Mouse (Mus musculus): ENCODE data around the gene Fos.
A peak's percentile ranks its signal among the peaks of the same experiment; 100 is the strongest.

Gene Fos

DNA sequence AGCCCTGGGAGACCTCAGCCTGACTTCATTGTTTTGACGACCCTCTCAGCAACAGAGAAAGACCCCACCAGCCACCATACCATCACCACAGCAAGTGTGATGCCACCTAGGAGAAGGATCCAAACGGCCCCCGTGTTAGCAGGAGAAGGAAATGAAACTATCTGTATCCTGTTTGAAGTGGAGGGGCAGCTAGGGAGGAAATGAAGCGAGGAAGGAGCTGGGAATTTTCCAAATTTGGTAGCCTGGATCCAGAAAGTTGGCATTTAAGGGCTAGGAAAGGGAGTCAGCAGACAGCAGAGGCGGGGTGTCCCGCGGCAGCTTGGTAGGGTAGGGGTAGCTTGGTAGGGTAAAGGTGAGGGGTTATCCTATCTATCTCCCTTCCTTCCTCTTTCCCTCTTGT lies 10.9 kb upstream of the Fos start:
- no peak for DNase-seq

DNA sequence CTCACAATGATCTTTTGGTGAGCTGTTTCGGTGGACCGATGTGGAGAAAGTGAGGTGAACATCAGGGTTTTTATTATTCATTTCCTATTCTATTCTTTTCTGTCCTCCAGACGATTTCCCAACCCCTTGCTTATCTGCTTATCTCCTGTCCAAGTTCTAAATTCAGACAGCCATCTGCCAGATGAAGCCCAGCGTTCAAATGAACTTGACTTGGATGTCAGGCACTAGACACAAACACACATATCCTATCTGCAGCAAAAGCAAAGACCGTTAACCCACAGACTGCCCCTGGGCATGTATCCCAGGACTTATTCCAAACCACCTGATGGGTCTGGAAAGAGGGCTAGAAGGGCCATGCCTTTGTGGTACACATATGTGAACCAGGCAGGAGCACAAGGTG lies 9.3 kb upstream of the Fos start:
- DNase-seq: no peak

DNA sequence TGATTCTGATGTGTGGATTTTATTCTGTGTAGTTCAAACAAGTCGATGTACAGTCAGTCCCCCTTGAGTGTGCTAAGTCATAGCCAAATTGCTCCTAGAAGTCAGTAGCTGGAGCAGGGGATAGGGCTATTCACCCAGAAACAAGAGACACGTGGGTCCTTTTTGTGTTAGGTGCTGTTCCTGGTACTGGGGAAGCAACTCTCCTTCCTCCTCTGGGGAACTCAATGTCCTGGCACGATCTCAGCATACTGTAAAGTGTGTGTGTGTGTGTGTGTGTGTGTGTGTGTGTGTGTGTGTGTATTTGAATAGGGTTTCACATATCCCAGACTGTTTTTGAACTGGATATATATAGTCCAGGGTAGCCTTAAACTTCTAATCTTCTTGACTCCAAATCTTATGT lies 8.8 kb upstream of the Fos start:
- DNase-seq: no peak

DNA sequence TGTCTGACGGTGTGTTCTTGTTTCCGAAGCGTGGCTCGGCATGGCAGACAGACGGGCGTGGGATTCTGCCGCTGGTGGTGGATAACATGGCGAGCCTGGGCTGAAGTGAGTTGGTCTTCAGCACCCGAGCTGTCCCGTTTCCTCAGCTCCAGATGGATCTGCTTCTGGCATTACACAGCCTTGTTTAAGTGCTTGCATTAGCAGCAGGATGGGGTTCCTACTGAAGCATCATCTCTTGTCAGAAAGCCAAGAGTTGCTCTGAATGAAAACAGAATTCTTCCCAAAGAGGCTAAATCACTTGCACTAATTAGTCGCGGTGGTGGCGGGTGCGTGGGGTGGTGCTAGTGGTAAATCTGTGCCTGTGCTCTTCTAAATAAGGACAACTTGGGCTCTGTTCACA lies 5.8 kb upstream of the Fos start:
- no peak for DNase-seq

DNA sequence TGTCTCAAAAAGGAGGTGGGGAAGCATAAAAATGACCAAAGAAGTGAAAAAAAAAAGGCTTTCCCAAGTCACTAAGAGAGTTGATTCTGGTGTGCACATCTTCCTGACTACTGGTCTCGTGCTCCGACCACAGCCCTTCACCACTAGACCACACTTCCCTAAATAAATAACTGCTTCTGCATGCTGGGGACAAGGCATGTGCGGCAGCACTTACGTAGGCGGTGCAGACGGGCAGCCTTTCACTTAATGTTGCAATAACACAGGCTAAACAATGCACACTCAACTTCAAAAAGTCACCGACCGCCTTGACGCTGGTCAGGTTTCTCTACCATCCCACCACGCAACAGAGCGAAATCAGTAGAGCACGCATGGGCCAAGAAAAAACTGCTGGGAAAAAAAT lies 5.0 kb upstream of the Fos start:
- no peak for DNase-seq

DNA sequence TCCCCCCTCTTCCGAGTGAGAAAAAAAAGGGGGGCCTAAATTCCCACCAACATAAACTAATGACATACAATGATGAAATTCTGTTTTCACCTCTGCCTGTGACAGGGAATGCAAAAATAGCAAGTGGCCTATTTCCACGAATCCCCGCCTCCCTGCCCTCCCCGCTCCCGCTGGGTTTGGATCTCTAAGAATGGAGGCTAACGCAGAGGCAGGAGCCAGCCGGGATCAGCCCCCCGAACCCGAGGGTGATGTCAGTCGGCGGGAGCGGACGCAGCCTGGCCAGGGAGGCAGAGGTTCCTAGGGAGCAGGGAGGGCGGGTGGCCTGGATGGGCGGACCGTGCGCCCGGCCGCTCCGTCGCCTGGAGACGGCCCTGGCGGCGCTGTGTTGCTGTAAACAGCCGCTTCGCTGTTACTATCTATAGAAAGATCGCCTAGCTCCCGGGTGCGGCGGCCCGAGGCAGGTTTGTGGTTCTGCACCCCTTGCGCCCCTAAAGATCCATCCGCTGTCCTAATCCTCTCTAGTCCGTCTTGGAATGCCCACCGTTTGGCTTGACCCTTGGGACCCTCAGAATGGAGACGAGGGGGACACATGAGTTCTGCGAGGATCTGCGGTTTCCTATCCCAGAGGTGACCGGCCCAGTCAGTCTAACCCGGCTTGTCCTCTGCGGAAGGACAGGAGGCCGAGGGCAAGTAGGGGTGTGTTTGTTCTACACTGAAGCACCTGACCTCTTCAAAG lies 1.6 kb upstream of the Fos start:
- peak; percentile 74 for DNase-seq

DNA sequence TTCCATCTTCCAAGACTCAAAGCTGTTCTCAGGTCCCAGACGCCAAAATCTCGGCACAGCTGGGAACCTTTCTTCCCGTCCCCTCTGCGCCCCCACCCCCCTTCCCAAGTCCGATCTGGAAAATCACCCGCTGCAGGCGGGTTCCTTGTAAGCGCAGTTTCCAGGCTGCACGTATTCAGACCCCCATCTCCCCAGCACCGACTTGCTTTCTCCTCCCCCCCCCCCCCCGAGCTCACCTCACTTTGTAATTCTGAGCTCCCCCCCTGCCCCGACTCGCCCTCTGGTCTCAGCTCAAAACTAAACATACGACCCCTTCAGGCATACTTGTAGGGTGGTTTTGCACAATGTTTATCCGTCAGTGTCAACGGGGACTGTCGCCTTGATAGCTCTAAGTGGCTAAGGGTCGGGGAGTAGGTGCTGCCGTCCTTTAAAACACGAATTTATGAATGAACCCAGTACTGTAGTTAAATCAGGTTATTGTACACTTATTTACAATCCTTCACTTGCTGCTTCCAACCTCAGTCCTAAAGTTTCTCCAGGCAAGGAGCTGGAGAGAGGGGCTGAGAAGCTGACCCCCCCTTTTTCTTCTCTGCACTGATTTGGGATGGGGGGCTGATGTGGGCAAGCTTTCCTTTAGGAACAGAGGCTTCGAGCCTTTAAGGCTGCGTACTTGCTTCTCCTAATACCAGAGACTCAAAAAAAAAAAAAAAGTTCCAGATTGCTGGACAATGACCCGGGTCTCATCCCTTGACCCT lies 857 bp upstream of the Fos start:
- peak; percentile 50 for DNase-seq

DNA sequence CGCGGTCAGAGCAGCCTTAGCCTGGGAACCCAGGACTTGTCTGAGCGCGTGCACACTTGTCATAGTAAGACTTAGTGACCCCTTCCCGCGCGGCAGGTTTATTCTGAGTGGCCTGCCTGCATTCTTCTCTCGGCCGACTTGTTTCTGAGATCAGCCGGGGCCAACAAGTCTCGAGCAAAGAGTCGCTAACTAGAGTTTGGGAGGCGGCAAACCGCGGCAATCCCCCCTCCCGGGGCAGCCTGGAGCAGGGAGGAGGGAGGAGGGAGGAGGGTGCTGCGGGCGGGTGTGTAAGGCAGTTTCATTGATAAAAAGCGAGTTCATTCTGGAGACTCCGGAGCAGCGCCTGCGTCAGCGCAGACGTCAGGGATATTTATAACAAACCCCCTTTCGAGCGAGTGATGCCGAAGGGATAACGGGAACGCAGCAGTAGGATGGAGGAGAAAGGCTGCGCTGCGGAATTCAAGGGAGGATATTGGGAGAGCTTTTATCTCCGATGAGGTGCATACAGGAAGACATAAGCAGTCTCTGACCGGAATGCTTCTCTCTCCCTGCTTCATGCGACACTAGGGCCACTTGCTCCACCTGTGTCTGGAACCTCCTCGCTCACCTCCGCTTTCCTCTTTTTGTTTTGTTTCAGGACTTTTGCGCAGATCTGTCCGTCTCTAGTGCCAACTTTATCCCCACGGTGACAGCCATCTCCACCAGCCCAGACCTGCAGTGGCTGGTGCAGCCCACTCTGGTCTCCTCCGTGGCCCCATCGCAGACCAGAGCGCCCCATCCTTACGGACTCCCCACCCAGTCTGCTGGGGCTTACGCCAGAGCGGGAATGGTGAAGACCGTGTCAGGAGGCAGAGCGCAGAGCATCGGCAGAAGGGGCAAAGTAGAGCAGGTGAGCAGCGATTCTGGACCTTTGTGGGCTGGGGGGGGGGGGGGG lies 875 bp downstream of the Fos start:
- peak; percentile 76 for DNase-seq

DNA sequence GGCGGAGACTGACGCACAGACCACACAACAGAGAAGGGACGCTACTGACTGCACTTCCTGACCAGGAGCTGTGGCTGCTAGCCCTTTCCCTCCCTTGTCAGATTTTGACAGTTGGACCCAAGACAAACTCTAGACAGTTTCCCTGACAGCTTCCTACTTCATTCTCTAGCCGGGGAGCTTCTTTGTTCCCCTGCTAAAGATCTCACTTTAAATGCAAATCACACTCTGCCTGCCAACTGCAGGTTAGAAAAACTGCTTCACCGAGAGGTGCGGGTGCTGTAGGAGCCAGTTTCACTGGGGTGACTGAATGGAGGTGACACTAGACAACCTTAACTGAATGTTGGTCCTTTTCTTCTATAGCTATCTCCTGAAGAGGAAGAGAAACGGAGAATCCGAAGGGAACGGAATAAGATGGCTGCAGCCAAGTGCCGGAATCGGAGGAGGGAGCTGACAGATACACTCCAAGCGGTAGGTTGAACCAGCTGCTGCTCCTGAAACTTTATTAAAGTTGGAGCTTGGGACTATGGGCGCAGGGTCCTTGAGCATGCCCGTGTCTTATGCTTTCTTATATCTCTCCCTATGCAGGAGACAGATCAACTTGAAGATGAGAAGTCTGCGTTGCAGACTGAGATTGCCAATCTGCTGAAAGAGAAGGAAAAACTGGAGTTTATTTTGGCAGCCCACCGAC lies 1.7 kb downstream of the Fos start:
- DNase-seq: no peak

DNA sequence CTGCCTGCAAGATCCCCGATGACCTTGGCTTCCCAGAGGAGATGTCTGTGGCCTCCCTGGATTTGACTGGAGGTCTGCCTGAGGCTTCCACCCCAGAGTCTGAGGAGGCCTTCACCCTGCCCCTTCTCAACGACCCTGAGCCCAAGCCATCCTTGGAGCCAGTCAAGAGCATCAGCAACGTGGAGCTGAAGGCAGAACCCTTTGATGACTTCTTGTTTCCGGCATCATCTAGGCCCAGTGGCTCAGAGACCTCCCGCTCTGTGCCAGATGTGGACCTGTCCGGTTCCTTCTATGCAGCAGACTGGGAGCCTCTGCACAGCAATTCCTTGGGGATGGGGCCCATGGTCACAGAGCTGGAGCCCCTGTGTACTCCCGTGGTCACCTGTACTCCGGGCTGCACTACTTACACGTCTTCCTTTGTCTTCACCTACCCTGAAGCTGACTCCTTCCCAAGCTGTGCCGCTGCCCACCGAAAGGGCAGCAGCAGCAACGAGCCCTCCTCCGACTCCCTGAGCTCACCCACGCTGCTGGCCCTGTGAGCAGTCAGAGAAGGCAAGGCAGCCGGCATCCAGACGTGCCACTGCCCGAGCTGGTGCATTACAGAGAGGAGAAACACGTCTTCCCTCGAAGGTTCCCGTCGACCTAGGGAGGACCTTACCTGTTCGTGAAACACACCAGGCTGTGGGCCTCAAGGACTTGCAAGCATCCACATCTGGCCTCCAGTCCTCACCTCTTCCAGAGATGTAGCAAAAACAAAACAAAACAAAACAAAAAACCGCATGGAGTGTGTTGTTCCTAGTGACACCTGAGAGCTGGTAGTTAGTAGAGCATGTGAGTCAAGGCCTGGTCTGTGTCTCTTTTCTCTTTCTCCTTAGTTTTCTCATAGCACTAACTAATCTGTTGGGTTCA lies 2.5 kb downstream of the Fos start:
- DNase-seq: no peak

DNA sequence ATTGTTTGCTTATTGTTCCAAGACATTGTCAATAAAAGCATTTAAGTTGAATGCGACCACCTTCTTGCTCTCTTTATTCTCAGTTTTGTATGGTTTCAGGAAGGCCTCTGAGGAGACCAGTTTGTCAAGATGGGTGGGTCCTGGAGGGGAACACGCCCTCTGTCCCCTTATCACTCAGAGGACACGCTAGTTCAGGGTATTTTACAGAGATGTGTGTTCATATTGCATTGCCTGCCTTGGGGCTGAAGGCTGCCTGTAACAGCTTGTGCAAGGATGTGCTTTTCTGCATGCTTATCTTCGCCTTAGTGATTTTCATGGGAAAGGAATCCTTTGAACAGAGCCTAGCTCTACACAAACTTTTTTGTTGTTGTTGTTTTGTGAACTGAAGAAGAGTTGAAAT lies 3.5 kb downstream of the Fos start:
- DNase-seq: no peak

DNA sequence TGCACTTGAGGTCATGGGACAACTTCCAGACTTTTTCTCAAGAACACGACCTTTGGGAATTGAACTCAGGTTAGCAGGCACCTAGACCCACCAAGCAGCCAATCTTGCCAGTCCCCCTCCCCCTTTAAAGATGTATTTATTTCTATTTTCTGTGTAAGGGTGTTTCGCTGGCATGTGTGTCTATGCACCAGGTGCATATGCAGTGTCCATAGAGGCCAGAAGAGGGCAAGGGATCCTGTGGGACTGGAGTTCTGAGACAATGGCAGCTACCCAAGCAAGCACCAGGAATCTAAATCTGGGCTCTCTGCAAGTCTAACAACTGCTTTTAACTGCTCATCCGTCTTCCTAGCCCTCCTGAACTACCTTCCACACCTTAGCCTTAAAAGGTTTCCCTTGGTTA lies 4.1 kb downstream of the Fos start:
- no peak for DNase-seq

DNA sequence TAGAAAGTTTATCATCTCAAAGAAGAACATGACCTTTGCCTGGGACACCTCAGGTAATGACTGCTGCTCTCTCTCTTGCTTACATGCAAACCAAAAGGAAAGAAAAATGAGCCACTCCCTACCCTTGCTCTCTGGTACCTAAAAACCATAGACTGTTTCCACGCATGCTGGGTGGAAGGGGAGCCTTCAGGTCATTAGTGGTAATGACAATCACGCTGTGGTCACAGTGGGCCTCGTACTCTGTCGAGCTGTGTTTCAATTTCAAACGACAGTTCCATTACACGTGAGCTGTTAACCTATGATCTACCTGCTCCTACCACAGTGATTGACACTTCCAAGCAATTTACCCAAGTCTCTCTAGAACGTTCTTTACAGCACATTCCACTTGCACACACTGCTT lies 5.0 kb downstream of the Fos start:
- DNase-seq: no peak

DNA sequence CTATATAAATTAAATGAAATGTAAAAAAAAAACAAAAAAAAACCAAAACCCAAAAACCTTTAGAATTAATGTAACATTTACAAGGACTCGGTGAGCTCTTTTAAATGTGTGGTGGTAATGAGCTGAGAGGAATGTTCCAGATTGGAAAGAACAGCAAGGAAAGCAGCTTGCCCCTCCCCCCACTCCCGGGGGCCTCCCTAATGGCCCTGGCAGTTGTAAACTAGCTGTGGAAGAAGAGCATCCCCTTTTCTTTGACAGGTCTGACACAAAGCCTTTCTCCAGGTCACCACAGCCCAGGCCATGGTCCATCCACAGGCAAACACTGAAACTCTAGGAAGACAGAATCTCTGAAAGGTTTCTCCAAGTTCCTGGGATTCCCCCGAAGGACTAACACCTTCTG lies 5.5 kb downstream of the Fos start:
- no peak for DNase-seq

DNA sequence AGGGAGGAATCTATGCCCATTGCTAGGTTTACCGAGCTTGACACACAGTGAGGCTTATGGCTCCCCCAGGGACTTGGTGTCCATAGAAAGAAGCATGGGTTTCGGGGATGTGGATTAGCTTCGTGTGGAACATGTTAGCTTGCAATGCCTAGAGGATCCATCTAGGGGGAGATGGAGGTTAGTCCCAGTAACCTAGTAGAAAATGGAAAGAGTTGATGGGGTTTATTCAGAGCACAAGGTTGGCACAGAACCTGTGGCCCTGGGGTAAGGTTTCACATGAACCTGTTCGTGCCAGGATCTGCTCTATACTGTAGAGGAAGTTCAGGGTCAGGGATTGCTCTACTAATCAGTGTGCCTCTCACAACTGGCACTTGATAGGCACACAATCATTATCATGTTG lies 9.5 kb downstream of the Fos start:
- no peak for DNase-seq

DNA sequence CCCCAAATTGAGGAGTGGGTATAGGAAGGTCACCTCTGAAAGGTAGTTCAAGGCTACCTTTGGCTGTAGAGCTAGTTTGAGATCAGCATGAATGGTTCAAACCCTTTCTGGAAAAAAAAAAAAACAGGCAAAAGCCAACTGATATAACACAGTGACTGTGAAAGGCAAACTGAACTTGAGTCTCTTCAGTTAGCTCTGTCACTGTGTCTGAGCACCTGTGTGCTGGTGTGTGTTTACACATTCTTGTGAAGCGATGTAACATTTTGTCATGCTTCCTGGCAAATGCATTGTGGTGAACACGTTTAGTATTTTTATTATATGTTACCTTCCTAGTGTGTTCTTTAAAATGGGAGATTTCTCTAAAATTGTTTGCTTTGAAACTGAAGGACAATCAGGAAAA lies 11.0 kb downstream of the Fos start:
- no peak for DNase-seq

DNA sequence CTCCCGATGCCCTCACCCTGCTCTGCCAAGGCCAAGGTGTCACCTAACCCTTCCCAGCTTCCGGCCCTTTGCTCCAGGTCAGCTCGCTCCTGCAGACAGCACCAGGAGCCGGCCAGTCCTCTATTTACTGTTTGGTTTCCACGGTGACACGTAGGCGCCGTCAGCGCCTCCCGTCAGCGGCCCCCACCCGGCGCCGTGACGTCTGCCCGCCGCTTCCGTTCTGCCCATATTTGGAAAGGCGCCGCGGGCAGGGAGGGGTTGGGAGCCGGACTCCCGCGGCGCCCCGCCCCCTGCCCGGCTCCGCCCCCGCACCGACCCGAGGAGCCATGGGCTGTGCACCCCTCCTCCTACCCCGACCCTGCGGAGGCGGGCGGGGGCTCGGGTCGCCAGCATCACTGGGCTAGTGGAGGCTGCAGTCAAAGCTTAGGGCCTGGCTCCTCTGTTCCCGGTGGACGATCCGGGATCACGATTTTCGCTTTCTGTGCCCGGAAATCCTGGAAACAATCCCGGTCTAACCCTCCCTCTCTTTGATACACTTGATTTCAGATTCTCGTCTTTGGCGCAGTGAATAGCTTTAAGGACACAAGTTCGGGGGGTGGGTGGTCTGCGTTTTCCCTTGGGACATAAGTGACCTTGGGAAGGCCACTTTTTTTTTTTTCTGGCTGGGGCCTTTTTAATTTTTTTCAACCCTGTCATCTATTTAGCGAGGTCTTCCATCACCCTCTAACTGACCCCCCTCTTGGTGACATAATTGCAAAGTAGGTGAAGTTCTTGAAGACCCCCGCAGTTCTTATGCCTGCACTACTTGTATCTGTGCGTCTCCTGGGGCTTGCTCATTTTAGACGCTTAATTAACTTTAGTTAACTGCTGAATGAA lies 12.4 kb downstream of the Fos start:
- peak; percentile 93 for DNase-seq

DNA sequence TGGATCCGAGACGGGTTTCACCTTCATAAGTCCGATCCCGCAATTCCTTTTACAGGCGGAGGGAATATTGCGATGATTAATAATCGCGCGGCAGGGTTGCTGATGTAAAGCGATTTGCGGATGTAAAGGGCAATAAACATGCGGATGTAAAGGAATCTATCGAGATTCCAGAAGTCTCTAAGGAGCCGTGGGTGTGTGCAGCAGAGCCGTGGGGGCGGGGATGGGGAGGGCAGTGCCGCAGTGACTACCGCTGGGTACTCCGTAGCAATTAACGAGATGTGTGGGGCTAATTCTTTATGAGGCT lies 13.0 kb downstream of the Fos start:
- DNase-seq: no peak

DNA sequence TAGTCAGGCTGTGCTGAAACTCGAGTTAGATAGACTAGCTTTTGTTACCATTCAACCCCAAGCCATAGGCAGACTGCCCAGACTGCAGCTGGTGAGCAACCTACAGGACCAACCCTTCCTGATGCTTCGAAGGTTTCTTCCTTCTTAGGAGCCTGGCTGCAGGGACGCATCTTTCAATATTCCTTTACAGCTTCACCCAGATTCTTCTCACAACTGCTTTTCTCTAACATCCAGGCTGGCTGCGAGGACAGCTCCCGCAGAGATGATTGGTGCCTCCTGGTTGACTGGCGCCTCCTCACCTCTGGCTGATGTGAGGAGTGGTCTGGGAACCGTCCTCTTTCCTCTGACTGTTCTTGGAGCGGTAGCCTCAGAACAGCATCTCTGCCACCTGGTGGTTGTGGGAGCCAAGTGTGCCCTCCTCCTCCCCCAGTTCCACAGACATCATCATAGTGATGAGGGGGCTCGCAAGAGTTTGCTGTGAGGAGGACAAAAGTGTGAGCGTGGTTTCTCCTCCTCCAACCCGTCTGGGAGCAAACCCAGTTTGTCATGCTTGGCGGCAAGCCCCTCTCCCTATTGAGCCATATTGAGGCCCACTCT lies 14.0 kb downstream of the Fos start:
- peak; percentile 61 for DNase-seq

DNA sequence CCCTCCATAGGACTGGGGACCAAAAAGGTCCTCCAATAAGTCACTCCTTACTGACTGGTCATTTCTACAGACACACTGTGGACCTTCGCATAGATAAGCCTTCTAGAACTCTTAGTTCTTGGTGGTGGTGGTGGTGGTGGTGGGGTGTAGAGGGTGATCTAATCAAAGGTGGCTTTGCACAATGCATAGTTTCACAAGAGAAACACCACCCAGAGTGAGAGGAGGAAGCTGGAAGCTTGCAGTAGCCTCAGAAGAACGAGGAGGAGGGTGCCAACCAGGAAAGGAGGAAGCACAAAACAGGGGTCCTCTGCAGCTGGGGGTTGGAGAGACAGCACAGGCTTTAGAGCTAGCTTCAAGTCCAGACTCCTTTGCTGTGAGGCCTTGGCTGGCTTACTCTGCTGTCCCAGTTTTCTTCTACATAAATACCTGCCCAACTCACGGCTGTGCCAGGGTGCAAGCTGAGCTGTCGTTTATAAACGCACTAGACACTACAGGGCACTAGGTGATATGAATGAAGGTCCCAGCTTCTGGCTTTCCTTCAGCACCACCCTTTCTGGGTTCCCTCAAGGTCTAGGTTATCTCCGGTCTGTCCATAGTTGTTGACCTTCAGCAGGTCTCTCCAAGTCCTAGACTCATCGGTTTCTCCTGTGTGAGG lies 15.7 kb downstream of the Fos start:
- DNase-seq: no peak

All from cerebellum, adult 9-11 months (tissue).